Mouse (Mus musculus) spleen, adult 12 weeks (tissue): ENCODE measurements around the gene Tnnt3.

ENCODE experiments used
- DNase-seq: peaks from one replicate; pipeline ENCODE4 v3.0.0; 2022; ENCODE audit warnings: low spot score

Gene Tnnt3

DNA sequence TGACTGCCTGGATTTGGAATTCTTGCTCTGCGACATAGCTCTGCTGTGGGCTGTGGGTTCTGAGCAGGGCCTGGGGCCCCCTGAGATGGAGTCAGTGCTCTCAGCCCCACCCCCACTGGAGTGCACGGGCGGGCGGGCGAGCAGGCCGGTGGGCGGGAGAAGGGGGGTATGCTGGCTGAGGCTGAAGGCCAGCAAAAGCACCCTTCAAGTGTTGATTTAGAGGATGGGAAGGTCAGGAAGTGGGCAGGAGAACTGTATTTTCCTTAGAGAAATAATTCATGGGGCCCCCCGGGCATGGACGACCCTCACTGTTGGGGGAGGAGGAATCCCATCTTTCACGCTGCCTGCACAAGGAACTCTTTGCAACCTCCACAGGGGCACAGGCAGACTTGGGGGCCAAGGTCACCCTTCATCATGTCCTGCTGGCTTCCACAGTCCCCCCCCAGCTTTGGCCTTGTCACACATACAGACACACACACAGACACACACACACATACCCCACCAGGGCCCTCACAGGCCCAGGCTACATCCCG, 44.2 kb downstream of the Tnnt3 start:
- no peak for DNase-seq

DNA sequence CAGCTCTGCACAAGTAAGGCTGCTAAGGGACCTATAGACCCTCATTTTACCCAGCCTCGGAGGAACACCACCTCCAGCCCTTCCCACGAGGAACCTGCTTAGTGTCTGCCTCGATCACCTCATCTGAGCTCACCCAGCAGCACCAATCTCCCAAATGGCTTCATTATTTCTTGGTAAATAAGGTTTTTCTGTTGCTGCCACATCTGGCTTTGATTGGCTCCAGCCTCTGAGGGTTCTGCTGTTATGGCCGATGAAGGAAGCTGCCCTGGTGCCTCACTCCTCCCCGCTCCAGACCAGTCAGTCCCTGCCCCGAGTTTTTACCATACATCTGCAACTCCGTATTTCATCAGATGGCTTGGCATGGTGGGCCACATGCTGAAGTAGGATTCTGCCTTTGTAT, 47.3 kb downstream of the Tnnt3 start:
- DNase-seq = no peak

DNA sequence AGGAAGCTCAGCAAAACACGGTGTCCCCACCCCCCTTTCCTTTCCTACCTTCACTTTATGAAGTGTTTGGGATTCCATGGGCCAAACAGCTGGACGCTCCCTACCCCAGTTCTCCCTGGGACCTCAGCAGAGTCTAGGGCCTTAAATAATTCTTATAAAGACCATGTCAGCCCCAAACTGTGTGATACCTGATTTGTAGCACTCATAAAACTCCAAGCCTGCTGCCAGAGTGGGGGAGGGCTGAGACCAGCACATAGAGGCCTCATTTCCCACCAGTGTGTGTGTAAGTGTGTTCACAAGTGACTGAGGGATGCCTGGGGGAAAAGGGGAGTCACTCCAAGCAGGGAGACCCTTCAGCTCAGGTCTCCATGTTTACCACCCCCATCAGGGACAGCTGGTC, 49.2 kb downstream of the Tnnt3 start:
- no peak for DNase-seq

DNA sequence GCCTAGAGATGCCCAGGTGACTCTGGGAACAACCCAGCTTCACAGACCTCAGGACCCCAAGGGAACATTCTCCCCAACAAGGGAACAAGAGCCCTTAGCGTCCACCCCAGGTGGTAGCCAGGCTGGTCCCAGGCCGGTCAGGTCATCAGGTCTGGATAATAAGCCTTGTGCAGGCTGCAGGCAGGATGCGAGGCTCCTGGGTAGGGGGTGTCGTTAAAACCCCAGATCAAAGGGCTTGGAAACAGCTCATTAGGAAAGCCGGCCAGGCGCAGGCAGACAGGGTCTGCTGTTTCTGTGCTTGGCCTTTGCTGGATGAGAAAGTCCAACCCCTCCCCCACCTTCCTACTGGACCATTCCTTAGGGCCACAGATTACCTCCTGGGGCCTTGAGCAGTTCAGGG, 50.1 kb downstream of the Tnnt3 start:
- no peak for DNase-seq

DNA sequence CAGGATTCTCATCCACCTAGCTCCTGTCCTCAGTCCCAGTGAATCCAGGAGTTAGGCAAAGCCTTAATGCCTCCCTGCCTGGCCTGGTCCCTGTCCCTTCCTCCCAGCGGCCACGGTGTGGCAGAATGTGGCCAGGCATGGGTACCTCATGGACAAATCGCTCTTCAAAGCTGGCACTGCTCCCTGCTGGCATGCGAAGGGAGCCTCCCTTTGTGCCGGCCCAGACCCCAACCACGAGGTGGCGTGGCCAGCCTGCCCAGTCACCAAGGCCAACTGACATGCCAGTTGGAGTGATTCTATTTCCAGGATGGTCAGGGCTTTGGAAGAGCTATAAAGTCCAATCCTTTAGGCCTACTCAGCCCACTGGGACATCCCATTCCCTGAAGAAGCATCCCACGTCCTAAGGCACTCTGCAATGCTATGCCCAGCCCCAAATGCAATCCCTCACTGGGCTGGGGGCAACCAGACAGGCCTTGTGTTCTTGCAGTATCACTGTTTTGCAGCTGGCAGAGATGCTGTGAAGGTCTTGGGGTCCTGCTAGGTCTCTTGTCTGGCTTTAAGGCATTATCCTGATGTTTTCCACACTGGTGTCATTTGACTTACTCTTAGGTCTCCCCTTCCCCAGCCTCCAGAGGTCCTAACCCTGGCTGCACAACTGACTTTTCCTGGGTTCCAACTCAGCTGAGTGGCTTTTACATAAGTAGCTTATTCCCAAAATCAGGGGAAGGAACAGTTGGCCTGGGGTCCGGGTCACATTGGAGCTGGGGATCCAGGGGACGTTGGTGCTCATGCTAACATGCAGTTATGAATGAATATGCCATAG, 51.5 kb downstream of the Tnnt3 start:
- no peak for DNase-seq

DNA sequence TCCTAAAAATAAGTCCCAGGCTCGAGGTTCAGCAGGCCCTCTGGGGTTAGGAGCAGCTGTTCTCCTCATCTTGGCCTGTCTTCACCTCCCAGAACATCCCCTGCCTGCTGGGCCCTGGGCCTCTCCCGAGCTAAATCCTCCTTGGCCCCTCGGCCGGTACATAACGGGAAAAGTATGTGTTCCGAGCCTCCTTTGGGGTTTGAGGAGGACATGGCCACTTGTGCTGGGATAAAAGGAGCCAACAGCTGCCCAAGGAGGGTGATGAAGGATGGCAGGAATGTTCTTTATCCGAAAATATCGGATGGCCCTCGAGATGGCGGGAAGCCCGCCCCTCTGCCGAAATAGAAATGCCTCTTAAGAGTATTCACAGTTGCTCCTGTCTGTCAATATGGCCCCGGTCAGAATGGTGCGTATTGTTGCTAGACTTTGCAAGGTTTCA, 52.3 kb downstream of the Tnnt3 start:
- DNase-seq = no peak

DNA sequence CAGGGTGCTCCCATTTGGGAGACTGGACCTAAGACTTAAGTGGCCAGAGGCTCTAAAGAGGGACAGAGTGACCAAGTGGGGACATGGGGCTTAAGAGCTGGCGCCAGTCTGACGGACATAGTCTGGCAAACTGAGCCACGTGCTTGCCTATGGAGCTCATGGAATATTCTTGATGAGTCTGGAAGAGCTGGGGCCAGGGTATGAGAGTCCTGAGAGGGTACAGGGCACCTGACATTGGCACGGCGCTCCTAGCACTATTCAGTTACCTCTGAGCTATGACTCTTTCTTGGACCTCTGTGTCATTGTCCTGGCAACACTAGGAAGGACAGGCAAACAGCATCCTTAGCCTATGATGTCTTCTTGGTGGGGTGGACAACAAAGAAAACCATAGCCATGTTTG, 53.1 kb downstream of the Tnnt3 start:
- no peak for DNase-seq

DNA sequence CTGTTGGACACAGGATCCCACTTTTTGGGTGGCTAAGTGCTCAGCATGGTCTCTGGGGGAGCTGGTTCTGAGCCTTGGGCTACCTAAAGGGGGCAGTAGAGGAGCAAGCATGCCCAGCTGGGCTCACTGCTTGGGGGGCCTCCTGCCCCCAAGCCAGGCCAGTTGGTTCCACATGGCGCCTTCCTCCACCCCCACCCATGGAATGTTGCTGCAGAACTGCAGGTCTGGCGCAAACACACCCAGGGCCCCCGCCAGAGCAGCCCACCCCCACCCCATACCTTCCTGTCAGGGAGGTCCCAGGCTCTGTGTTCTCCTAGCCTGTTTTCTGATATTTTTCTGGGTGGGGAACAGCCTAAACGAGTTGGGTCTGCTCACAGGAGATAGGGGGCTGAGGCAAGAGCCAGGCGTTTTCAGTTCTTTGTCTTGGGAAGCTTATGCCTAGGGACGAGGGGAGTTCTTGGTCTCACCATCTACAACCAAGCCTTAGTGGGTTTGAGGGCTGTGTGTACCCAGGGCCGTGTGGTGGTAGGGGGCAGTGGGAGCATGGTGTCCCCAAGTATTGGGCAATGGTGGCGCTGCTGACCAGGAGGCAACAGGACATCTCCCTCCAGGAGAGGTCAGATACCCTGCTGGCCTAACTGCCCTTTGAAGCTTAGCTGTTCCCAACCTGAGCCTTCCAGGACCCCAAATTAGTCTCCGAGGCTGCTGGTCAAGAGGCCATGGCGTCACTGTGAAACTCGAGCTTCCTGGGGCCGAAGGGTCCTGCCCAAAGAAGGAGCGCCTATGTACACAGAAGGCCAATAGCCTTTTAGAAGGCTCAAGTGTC, 54.2 kb downstream of the Tnnt3 start:
- no peak for DNase-seq

DNA sequence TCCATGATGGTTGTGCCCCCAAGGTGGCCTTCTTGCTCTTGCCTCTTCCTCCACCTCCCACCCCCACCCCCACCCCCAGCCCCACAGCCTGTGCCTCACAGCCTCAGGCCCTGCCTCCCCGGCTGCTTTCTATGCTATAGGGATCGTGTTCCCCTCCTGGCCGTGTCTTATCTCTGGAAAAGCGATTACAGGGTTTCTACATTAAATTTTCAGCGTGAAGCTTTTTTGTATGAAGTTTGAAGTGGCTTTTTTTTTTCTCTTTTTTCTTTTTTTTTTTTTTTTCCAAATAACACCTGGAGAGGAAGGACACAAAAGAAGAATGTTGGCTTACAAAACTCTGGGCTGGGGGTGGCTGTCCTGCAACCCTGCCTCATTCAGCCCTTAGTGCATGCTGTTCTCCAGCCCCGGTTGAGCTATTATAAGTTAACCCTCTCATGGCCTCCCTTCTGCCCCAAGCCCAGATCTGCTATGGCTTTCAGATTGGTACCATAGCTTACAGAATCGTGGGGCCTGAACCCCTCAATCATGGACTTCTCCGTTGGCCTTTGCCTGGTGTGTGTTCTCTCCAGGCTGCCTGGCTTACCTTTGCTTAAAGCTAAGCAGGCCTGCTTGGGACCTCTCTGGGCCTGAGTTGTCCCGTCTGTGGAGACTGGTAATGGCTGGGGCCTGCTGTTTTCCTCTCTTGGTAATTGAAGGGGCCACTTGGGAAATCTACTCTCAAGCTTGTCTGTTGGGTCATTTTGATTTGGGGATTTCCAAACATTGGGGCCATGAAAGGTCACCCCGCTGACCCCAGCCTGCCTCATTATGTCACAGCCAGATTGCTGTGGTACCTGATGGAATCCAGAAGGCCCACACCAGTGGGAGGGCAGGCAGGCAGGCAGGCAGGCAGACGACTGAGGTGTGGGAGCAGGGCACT, 55.0 kb downstream of the Tnnt3 start:
- DNase-seq = no peak

DNA sequence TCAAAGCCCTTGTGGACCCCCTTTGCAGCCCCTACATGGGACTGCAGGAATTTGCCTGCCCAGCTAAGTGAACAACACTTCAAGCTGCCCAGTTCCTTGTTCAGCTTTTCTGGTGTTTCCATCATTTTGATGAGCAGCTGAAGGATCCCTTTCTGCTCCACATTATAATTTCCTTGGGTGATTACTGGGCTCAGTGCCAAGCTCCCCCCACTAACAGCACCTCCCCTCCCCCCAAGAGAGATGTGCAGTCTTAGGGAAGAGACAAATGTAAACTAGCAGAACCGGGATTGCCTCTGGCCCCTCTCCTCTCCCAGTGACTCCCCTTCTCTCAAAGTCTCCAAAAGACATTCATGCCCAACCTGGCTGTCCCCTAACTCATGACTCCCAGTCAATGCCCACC, 56.0 kb downstream of the Tnnt3 start:
- no peak for DNase-seq

DNA sequence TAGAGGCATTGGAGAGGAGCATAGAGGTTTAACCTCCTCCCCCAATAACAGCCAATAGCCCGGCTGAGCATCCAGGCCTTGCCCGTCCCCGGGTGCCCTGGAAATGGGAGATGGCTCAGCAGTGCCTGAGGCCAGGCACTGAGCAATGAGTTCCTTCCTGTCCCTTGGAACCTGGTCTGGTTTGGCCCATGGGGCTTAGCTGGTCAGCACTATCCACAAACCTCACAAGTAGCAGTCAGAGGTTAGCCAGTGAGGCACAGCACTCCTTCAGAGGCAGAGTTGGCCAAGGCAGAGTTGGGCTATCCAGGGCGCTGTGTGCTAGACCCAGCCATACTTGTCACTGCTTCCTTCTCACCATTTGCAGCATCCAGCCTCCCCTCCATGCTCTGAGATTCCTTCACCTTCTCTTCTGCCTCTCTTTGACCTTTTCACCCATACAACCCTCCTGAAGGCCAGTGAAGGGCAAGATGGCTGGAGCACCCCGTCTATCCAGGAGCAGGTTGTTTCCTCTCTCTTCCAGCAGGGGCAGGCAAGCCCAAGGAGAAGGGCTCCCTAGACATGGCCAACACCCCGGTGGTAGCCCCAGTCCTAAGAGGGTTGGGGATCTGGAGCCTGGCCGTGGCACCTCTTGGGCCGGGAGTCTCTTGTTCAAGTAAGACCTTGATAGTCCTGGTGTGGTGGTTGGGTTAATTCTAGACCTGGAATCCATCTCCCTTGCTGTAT, 56.9 kb downstream of the Tnnt3 start:
- no peak for DNase-seq

DNA sequence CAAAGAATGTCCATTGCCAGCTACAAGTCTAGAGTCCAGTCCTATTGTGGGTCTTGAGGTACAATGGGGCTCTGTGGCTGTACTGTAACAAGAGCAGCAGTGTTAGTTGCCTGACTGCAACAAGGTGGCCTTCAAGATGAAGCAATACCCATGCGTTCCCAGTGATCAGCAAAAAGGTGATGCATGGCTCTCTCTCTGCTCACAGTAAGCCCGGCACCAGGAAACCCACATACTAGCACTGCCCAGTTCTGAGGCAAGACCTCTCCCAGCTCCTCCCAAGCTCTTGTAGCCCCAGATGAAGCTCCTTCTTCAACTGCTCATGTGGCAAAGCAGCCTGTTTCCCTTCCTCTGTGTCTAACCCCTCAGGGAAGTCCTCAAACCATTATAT, 57.4 kb downstream of the Tnnt3 start:
- DNase-seq = no peak

DNA sequence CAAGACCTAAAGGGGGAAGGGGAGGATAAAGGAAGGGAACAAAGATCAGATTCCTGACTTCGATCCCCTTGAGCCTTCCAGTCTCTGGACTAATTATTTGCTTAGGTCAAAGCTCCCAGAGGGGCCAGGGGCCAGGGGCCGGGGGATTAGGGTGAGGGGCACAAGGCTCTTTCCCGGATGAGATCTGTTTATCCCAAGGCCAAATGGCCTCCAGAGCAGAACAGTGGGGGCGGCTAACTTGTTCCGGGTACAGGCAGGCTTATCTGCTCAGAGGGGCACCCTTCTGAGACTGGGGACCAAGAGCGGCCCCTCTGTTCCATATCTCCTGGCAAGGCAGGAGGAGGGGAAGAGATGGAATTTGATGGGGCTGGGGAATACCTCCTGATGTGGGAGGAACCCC, 59.1 kb downstream of the Tnnt3 start:
- no peak for DNase-seq

DNA sequence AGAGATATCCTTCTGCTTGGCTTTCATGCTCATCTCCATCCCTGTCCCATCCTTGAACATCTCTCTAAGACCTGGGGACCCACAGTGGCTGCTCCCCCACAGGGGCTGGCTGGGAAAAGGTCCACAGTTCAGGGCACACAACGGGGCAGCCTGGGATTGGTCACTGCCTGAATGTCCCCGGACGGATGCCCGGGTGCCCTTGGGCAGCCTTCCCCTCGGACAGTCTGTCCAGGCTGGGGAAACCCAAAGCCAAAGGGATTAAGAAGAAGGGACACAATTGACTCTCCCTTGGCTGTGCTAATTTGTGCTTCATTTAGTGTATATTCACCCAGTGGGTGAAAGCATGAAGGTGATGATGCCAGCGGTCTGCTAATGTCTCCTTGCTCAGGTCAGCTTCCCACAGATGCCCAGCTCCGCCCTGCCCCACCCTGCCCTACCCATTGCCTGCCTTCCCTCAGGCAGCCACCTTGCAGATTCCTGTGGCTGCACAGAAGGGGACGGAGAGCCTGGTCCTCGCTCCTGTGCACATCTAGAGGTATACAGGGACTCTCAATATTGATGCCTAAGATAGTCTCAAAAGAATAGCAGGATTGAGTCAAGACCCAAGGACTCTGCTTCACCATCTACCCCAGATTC, 60.0 kb downstream of the Tnnt3 start:
- DNase-seq = no peak

DNA sequence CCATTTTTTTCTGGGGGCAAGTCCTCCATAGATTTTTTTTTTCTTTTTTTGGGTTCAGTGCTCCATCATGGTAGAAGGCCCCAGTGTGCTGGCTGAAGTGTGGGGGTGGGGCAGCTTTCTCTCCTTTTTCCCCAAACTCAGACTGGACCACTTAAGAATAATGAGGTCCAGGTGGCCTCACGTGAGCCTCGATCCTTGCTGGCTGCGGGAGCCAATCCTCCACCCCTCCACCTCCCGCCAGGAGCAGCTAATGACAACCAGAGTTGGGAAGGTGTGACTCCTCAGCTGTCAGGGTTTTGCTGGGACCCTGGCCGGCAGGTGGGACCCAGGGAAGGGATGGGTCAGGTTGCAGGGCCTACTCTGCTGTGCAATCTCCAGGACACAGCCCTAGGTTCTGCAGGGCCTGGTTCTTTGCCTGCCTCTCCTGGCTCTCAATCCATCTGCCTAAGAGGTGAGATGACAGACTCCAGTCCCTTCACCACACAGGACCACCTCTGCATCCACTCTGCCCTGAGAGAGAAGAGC, 61.1 kb downstream of the Tnnt3 start:
- no peak for DNase-seq

DNA sequence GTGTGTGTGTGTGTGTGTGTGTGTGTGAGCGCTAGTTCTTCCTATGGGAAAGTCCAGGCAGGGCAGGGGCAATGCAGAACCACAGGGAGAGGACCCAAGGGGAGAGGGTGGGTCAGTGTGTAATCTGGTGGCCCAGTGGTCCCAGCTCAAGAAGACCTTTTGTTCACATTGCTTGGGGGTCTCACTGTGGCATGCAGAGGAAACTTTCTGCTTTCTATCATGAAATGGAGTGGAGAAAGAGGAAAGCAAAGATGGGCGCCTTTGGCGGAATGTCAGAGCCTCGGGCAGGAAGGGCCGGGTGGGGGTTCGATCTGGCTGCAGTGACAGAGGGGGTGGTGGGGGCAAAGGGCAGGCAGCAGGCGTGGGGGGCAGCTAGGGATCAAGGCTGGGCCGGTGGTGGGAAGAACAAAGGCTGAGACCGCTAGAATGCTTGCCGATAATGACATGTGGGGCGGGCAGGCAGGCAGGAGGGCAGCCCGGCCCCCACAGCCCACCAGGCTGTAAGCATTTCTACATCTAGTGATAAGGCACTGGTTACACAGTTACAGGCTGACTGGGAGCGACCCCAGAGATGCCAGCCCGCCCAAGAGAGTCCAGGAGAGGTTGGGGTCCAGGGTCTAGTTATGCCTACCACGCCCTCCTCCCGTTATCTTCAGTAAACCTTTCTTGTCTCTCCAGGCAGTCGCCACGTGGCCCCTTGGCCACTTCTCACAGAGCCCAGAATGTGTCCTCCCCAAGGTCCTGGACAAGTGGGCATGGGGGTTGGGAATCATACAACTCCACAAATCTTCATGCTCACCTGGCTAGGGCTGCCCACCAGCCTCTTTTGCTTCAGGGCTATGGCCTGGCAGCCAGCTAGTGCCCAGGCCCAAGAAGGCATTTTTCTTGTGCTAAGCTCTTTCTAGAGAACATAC, 62.6 kb downstream of the Tnnt3 start:
- no peak for DNase-seq

DNA sequence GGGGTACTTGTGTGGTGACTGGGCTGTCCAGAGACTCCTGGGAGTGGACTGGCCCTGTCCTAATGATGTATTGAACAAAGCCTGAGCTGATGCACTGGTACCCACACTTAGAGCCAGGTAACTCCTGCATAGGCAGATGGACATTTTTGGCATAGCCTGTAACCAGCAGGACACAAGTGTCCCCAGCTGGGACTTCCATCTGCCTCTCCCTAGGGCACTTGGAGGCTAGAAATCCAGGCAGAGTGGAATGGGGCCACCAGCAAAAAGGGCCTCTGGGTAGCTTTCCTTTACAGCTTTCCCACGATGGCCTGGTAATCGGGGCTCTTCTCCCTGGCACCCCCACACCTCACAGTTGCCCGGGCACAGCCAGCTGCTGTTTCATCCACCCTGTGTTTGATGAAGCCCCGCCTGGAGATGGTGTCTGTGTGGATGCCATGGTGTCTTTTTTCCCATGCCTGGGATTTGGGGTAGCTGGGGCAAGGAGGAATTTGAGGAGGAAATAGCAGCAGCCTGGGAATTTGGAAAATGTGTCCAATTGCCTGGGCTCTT, 63.3 kb downstream of the Tnnt3 start:
- no peak for DNase-seq

DNA sequence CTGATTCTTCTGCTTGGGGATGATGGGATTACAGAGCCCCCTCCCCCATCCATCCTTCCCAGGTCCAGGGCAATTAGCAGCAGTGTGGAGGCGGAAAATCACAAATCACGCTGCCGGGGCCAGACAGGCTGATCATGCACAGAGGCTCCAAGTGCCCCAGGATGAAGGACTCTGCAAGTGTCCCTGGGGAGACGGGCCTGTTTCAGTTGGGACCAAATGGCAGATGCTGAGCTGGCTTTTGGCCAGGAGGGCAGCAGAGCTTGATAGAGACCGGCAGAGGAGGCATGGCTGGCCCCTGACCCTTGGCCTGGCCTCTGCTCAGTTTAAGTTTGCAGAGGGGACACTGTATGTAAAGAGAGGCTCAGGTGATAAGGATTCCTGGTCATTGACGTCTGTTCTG, 64.5 kb downstream of the Tnnt3 start:
- no peak for DNase-seq

DNA sequence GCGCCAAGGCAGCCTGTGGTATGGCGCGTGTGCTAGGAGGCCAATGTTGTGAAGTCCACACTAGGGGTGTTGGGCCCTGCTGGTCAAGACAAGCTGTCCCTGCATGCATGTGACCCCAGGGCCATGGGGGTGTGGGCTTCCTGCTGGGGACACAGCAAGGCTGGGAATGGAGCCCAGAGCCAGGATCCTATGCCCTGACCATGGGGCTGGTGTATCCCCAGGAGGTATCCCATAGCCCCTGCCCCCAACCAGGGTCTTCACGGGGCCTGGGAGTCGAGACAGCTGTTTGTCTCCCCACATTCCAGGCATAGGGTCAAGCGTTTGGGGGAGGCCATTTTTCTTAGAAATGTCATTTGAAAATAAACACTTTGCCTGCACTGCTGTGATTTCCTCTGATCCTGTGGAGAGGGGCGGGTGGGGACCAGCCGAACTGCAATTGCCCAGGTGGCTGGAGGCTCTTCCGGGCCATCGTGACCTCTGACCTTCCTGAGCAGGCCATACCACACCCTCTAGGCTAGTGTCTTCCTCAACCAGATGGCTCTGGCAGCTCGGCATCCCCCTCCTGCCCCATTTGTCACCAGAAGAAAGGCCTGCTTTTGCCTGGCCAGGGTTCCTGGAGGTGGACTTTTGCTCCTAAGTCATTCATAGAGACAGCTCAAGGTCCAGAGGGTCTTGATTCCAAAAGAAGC, 66.5 kb downstream of the Tnnt3 start:
- DNase-seq = no peak
